Mouse (Mus musculus) gastrocnemius, adult 2 months (tissue): Measurements from ENCODE around the gene Gm7075. TPM values are rescaled to one million over a fixed set of nuclear protein-coding genes. Genes with fewer than 3 reads are reported as not detected.
A peak's percentile ranks its signal among the peaks of the same experiment; 100 is the strongest.
"Not testable (repeated sequence)": the region's sequence is repeated elsewhere in the genome, so short reads cannot be mapped to it uniquely, and the experiment has no call there.

ENCODE experiments used
- DNase-seq: peaks from one replicate; pipeline ENCODE4 v3.0.0; 2022
- H3K27ac ChIP-seq: fragments of 200-600 bp; 2 replicates; pipeline ENCODE4 v1.8.1; 2022; ENCODE audit warnings: mild to moderate bottlenecking
- H3K4me3 ChIP-seq: fragments of 200-600 bp; 2 replicates; pipeline ENCODE4 v1.8.1; 2022; ENCODE audit warnings: mild to moderate bottlenecking, moderate library complexity
- CTCF ChIP-seq: fragments of 200-600 bp; IDR thresholded peaks from 2 replicates; pipeline ENCODE4 v1.8.1; 2022; ENCODE audit warnings: antibody characterized with exemption, mild to moderate bottlenecking, moderate library complexity
- intact Hi-C: fragments of 180-260 bp; cut with DNase I; formaldehyde crosslinking; loops from one replicate; pipeline ENCODE4 v1.15.1; 2025
- total RNA-seq, 2 experiments: library from RNA; stranded (reverse); gene quantifications; 2 replicates each; pipeline ENCODE4 v1.2.3; 2021

The Gm7075 gene
- total RNA-seq, 2 experiments from 2014 or later: not detected

GRCm38 (mm10) chr10:63412756-63413155, 8.8 kb downstream of the Gm7075 start:
- TF ChIP-seq CTCF: no peak
- no peak for DNase-seq
- intact Hi-C loops: no loop called here
- Histone ChIP-seq H3K27ac (no peak overlapping the region), H3K4me3 (no peak overlapping the region)

GRCm38 (mm10) chr10:63411674-63412073, 9.9 kb downstream of the Gm7075 start:
- intact Hi-C loops, DNase-seq, H3K27ac ChIP-seq, H3K4me3 ChIP-seq: not testable (repeated sequence)

- intact Hi-C loops: no loop called here
- Histone ChIP-seq H3K4me3 (no peak overlapping the region), H3K27ac (no peak overlapping the region)
- no peak for DNase-seq
- no peak for TF ChIP-seq CTCF
These were observed 11.2 kb downstream of the Gm7075 start for GRCm38 (mm10) chr10:63410162-63410956.

- intact Hi-C loops: no loop called here
- no peak for DNase-seq
- H3K27ac ChIP-seq: no peak overlapping the region
- TF ChIP-seq CTCF: no peak
- H3K4me3 ChIP-seq: no peak overlapping the region
These were observed 18.0 kb downstream of the Gm7075 start for GRCm38 (mm10) chr10:63403636-63404035.

- Histone ChIP-seq H3K27ac (no peak overlapping the region), H3K4me3 (no peak overlapping the region)
- intact Hi-C loops: no loop called here
- no peak for DNase-seq
- TF ChIP-seq CTCF: no peak
These were observed 18.7 kb downstream of the Gm7075 start for GRCm38 (mm10) chr10:63402731-63403504.

GRCm38 (mm10) chr10:63396963-63397362, 24.6 kb downstream of the Gm7075 start:
- TF ChIP-seq CTCF: no peak
- intact Hi-C loops: no loop called here
- Histone ChIP-seq H3K27ac (no peak overlapping the region), H3K4me3 (no peak overlapping the region)
- DNase-seq: no peak

- H3K27ac ChIP-seq: no peak overlapping the region
- H3K4me3 ChIP-seq: no peak overlapping the region
- no peak for TF ChIP-seq CTCF
- intact Hi-C loops: loop anchor here (5.0 kb wide), 1 partner anchor 38 kb away; no protein-coding TSS in a partner anchor
- DNase-seq: no peak
These were observed 32.6 kb downstream of the Gm7075 start for GRCm38 (mm10) chr10:63388948-63389347.

GRCm38 (mm10) chr10:63386991-63387390, 34.6 kb downstream of the Gm7075 start:
- intact Hi-C loops: loop anchor here (5.0 kb wide), 1 partner anchor 40 kb away; no protein-coding TSS in a partner anchor
- Histone ChIP-seq H3K27ac (peak overlapping the region; percentile 89), H3K4me3 (peak overlapping the region; percentile 85)
- TF ChIP-seq CTCF: no peak
- DNase-seq: no peak

GRCm38 (mm10) chr10:63386444-63386843, 35.1 kb downstream of the Gm7075 start:
- H3K27ac ChIP-seq: peak overlapping the region; percentile 89
- DNase-seq: peak; percentile 87
- intact Hi-C loops: loop anchor here (5.0 kb wide), 1 partner anchor 41 kb away; no protein-coding TSS in a partner anchor
- peak overlapping the region; percentile 85 for H3K4me3 ChIP-seq
- TF ChIP-seq CTCF: no peak

GRCm38 (mm10) chr10:63385897-63386296, 35.7 kb downstream of the Gm7075 start:
- not testable (repeated sequence) for DNase-seq
- Histone ChIP-seq H3K27ac (peak overlapping the region; percentile 89; the same call in 1 of the 2 replicates), H3K4me3 (peak overlapping the region; percentile 85)
- intact Hi-C loops: loop anchor here (5.0 kb wide), 1 partner anchor 41 kb away; no protein-coding TSS in a partner anchor

- TF ChIP-seq CTCF: peak; percentile 83
- Histone ChIP-seq H3K27ac (peak within 1 kb of the TSS; percentile 90), H3K4me3 (peak within 1 kb of the TSS; percentile 84)
- intact Hi-C loops: no loop called here
- peak; percentile 84 for DNase-seq
These were observed 39.0 kb downstream of the Gm7075 start, which contains the start of gene Dnajc12 for GRCm38 (mm10) chr10:63382372-63383279. Dnajc12 (plus strand) TSS chr10:63382443.
